Mouse (Mus musculus): ENCODE data around the gene Celsr3. TPM values are rescaled to one million over a fixed set of nuclear protein-coding genes. Genes with fewer than 3 reads are reported as not detected.
A peak's percentile ranks its signal among the peaks of the same experiment; 100 is the strongest.

Gene Celsr3
- polyA plus RNA-seq, 1 experiment from 2014 or later: 0.22 TPM

DNA sequence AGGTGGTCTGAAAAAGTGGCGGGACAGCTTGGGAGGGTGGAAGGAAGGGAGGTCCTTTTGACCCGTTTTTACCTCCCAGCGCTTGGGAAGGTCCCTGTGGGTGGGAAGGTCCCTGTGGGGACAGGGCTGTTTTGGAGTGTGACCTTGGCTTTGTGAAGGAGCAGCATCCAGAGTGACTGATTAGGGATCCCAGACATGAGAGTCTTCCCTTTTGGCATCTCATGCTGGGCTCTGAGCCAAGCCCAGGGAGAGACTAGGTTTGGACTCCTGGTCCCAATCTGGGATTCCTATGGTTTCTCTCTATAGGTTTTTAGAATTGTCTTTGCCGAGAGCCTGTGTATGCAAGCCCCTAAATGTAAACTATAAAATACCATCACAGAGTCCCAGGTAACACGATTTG, 15.6 kb upstream of the Celsr3 start:
- no peak for ATAC-seq (ENCODE audit: low read depth)
- Histone ChIP-seq H3K36me3 (ENCODE audit: control insufficient read depth, insufficient read depth) (peaks cover 14% of the 10 kb centered on the region), H3K27me3 (ENCODE audit: control insufficient read depth, insufficient read depth, low read depth, low read length) (no peaks in the 10 kb centered on the region), H3K4me2 (ENCODE audit: low read depth, low read length) (no peak overlapping the region), H3K9me3 (replicated peaks; ENCODE audit: control insufficient read depth, low read length) (no peaks in the 10 kb centered on the region), H3K27ac (ENCODE audit: low read length) (no peak overlapping the region), H3K4me3 (ENCODE audit: low read depth, low read length) (no peak overlapping the region), H3K9ac (ENCODE audit: low read depth, low read length) (no peak overlapping the region), H3K4me1 (ENCODE audit: control insufficient read depth, low read depth, low read length) (peaks cover 39% of the 10 kb centered on the region)
- 75% methylated on average over 5 of the region's 5 CpGs for whole genome bisulfite sequencing (ENCODE audit: insufficient replicate concordance)

DNA sequence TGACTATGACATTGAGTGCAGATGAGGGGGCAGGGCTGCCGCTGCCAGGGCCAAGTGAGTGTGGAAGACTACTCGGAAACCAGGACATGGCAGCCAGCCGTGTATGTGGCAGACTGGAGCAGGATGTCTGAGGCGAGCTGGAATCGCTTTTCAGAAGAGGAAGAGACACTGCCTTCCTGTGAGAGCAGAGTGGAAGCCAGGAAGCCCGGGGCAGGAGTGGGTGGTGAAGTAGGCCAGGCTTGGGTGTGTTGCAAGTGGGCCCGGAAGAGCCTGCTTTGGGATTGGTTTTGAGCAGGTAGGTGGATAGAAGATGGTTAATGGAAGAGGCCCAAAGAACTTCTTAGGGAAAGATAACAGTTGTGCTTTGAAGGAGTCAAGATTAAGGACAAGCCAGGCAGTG, 10.6 kb upstream of the Celsr3 start:
- Histone ChIP-seq H3K27me3 (ENCODE audit: control insufficient read depth, insufficient read depth, low read depth, low read length) (no peaks in the 10 kb centered on the region), H3K4me3 (ENCODE audit: low read depth, low read length) (no peak overlapping the region), H3K4me1 (ENCODE audit: control insufficient read depth, low read depth, low read length) (no peaks in the 10 kb centered on the region), H3K4me2 (ENCODE audit: low read depth, low read length) (no peak overlapping the region), H3K27ac (ENCODE audit: low read length) (no peak overlapping the region), H3K9me3 (replicated peaks; ENCODE audit: control insufficient read depth, low read length) (no peaks in the 10 kb centered on the region), H3K9ac (ENCODE audit: low read depth, low read length) (no peak overlapping the region), H3K36me3 (ENCODE audit: control insufficient read depth, insufficient read depth) (peaks cover 4% of the 10 kb centered on the region; the same call in 1 of the 2 replicates)
- ATAC-seq (ENCODE audit: low read depth): no peak
- 77% methylated on average over 7 of the region's 7 CpGs for WGBS (ENCODE audit: insufficient replicate concordance)

DNA sequence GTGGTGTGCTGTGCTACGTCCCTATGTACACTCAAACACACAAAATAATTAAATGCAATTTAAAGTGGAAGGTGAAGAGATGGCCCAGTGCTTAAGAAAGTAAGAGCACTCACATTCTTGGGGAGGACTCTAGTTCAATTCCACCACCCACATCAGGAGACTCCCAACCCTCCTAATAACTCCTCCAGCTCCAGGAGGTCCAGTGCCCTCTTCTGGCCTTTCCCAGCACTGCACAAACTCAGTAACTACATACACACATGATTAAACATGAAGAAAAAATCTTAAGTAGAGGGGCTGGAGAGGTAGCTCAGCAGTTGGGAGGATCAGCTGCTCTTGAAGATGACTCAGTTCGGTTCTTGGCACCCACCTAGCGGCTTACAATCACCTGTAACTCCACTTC, 6.6 kb upstream of the Celsr3 start:
- no peaks in the 10 kb centered on the region; the same call in 1 of the 2 replicates for H3K36me3 ChIP-seq (ENCODE audit: control insufficient read depth, insufficient read depth)
- H3K9me3 ChIP-seq (replicated peaks; ENCODE audit: control insufficient read depth, low read length): no peaks in the 10 kb centered on the region
- H3K4me1 ChIP-seq (ENCODE audit: control insufficient read depth, low read depth, low read length): no peaks in the 10 kb centered on the region
- ATAC-seq (ENCODE audit: low read depth): no peak
- no peak overlapping the region for H3K9ac ChIP-seq (ENCODE audit: low read depth, low read length)
- WGBS (ENCODE audit: insufficient replicate concordance): 43% methylated on average over 3 of the region's 3 CpGs
- no peak overlapping the region for H3K4me3 ChIP-seq (ENCODE audit: low read depth, low read length)
- no peak overlapping the region for H3K27ac ChIP-seq (ENCODE audit: low read length)
- H3K4me2 ChIP-seq (ENCODE audit: low read depth, low read length): no peak overlapping the region
- H3K27me3 ChIP-seq (ENCODE audit: control insufficient read depth, insufficient read depth, low read depth, low read length): peaks cover 18% of the 10 kb centered on the region

GRCm38 (mm10) chr9:108820077-108820476, 6.0 kb upstream of the Celsr3 start:
- WGBS (ENCODE audit: insufficient replicate concordance): 50% methylated on average over 5 of the region's 5 CpGs
- H3K4me3 ChIP-seq (ENCODE audit: low read depth, low read length): no peak overlapping the region
- peaks cover 24% of the 10 kb centered on the region for H3K27me3 ChIP-seq (ENCODE audit: control insufficient read depth, insufficient read depth, low read depth, low read length)

DNA sequence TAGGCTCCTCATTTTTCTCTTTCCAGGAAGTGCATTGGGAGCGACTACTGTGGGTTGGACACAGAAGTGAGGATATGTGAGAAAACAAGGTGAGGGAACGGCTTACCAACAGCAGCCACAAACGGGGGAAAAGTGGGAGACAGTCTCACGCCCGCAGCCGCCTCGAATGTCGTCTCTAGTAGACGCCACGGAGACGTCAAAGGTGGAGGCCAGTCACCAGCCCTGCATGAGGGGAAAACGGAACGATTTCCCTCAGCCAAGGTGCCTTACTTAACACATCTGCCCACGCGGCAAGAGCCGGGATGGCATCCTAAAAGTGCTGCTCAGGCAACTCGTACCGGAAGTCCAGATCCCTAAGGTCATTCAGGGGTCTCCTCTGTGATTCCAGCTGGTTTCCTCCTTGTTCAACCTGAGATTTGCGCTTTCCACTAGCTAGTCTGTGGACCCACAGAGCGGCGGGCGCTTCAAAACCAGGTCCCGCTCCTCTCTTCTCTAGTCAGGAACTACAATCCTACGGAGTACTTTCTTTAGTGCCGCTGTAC, 1.9 kb upstream of the Celsr3 start:
- peaks cover 65% of the 10 kb centered on the region for H3K27me3 ChIP-seq (ENCODE audit: control insufficient read depth, insufficient read depth, low read depth, low read length)
- H3K4me2 ChIP-seq (ENCODE audit: low read depth, low read length): no peak overlapping the region

More at GRCm38 (mm10) chr9:108820077-108820476, 6.0 kb upstream of the Celsr3 start:
- no peaks in the 10 kb centered on the region; the same call in 1 of the 2 replicates for H3K9me3 ChIP-seq (replicated peaks; ENCODE audit: control insufficient read depth, low read length)
- H3K4me1 ChIP-seq (ENCODE audit: control insufficient read depth, low read depth, low read length): no peaks in the 10 kb centered on the region
- no peak overlapping the region for H3K4me2 ChIP-seq (ENCODE audit: low read depth, low read length)
- H3K9ac ChIP-seq (ENCODE audit: low read depth, low read length): no peak overlapping the region
- ATAC-seq (ENCODE audit: low read depth): no peak
- H3K27ac ChIP-seq (ENCODE audit: low read length): no peak overlapping the region
- H3K36me3 ChIP-seq (ENCODE audit: control insufficient read depth, insufficient read depth): no peaks in the 10 kb centered on the region

DNA sequence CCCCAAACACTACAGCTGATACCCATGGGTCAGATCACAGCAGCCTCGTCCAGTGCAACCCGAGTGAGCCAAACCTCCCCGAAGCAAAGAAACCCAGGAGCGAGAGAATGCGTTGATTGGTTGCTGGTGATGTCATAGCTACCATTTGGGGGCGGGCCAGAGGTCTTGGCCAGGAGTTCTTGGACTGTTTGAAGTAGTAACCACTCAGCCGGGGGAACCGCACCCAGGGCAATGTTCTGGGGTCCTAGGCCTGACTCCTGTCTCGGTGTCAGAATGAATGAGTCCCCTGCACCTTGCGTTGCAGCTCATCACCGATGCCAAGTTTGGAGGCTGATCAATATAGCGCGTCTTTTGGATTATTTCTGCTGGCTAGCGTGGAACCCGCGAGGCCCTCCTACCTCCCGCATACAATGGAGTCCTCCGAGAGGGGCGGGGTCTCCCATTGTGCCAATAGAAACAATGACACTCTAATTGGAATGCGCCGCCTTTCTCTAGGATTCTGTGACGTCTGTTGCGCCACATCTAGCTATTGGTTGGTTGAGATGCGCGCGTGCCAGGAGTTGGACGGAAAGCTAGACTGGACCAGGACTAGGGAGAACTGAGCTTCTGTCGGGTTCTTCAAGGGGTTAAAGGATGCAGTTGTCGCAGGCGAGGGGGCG, 1.2 kb upstream of the Celsr3 start:
- WGBS (ENCODE audit: insufficient replicate concordance): 4% methylated on average over 31 of the region's 31 CpGs
- Histone ChIP-seq H3K4me1 (ENCODE audit: control insufficient read depth, low read depth, low read length) (peaks cover 9% of the 10 kb centered on the region), H3K4me2 (ENCODE audit: low read depth, low read length) (no peak overlapping the region), H3K9ac (ENCODE audit: low read depth, low read length) (no peak overlapping the region), H3K27ac (ENCODE audit: low read length) (no peak overlapping the region), H3K36me3 (ENCODE audit: control insufficient read depth, insufficient read depth) (no peaks in the 10 kb centered on the region), H3K27me3 (ENCODE audit: control insufficient read depth, insufficient read depth, low read depth, low read length) (peaks cover 72% of the 10 kb centered on the region), H3K9me3 (replicated peaks; ENCODE audit: control insufficient read depth, low read length) (no peaks in the 10 kb centered on the region; the same call in 1 of the 2 replicates), H3K4me3 (ENCODE audit: low read depth, low read length) (no peak overlapping the region)
- no peak for ATAC-seq (ENCODE audit: low read depth)

More for the DNA sequence above, 1.9 kb upstream of the Celsr3 start:
- Histone ChIP-seq H3K9me3 (replicated peaks; ENCODE audit: control insufficient read depth, low read length) (no peaks in the 10 kb centered on the region; the same call in 1 of the 2 replicates), H3K36me3 (ENCODE audit: control insufficient read depth, insufficient read depth) (no peaks in the 10 kb centered on the region), H3K9ac (ENCODE audit: low read depth, low read length) (no peak overlapping the region), H3K4me1 (ENCODE audit: control insufficient read depth, low read depth, low read length) (peaks cover 9% of the 10 kb centered on the region), H3K27ac (ENCODE audit: low read length) (no peak overlapping the region), H3K4me3 (ENCODE audit: low read depth, low read length) (no peak overlapping the region)
- ATAC-seq (ENCODE audit: low read depth): no peak
- WGBS (ENCODE audit: insufficient replicate concordance): 5% methylated on average over 25 of the region's 25 CpGs

GRCm38 (mm10) chr9:108826700-108827340, 700 bp downstream of the Celsr3 start:
- Histone ChIP-seq H3K4me1 (ENCODE audit: control insufficient read depth, low read depth, low read length) (peaks cover 16% of the 10 kb centered on the region), H3K27me3 (ENCODE audit: control insufficient read depth, insufficient read depth, low read depth, low read length) (peaks cover 87% of the 10 kb centered on the region), H3K27ac (ENCODE audit: low read length) (no peak overlapping the region), H3K36me3 (ENCODE audit: control insufficient read depth, insufficient read depth) (no peaks in the 10 kb centered on the region), H3K4me3 (ENCODE audit: low read depth, low read length) (peak overlapping the region; percentile 46), H3K9me3 (replicated peaks; ENCODE audit: control insufficient read depth, low read length) (no peaks in the 10 kb centered on the region; the same call in 1 of the 2 replicates), H3K4me2 (ENCODE audit: low read depth, low read length) (peak overlapping the region; percentile 72), H3K9ac (ENCODE audit: low read depth, low read length) (no peak overlapping the region)
- peak; percentile 61 for ATAC-seq (ENCODE audit: low read depth)
- WGBS (ENCODE audit: insufficient replicate concordance): 2% methylated on average over 39 of the region's 39 CpGs

GRCm38 (mm10) chr9:108827454-108827853, 1.3 kb downstream of the Celsr3 start:
- Histone ChIP-seq H3K9ac (ENCODE audit: low read depth, low read length) (no peak overlapping the region), H3K27me3 (ENCODE audit: control insufficient read depth, insufficient read depth, low read depth, low read length) (peaks cover 93% of the 10 kb centered on the region), H3K9me3 (replicated peaks; ENCODE audit: control insufficient read depth, low read length) (no peaks in the 10 kb centered on the region; the same call in 1 of the 2 replicates), H3K27ac (ENCODE audit: low read length) (no peak overlapping the region), H3K36me3 (ENCODE audit: control insufficient read depth, insufficient read depth) (no peaks in the 10 kb centered on the region), H3K4me2 (ENCODE audit: low read depth, low read length) (peak overlapping the region; percentile 72), H3K4me3 (ENCODE audit: low read depth, low read length) (peak overlapping the region; percentile 46), H3K4me1 (ENCODE audit: control insufficient read depth, low read depth, low read length) (peaks cover 21% of the 10 kb centered on the region)
- no peak for ATAC-seq (ENCODE audit: low read depth)
- 7% methylated on average over 34 of the region's 34 CpGs for WGBS (ENCODE audit: insufficient replicate concordance)

GRCm38 (mm10) chr9:108827906-108828305, 1.8 kb downstream of the Celsr3 start:
- H3K27ac ChIP-seq (ENCODE audit: low read length): no peak overlapping the region
- H3K27me3 ChIP-seq (ENCODE audit: control insufficient read depth, insufficient read depth, low read depth, low read length): peaks cover 96% of the 10 kb centered on the region
- H3K4me2 ChIP-seq (ENCODE audit: low read depth, low read length): no peak overlapping the region
- H3K9me3 ChIP-seq (replicated peaks; ENCODE audit: control insufficient read depth, low read length): no peaks in the 10 kb centered on the region; the same call in 1 of the 2 replicates
- no peaks in the 10 kb centered on the region for H3K36me3 ChIP-seq (ENCODE audit: control insufficient read depth, insufficient read depth)
- ATAC-seq (ENCODE audit: low read depth): no peak
- WGBS (ENCODE audit: insufficient replicate concordance): 50% methylated on average over 18 of the region's 18 CpGs
- H3K4me3 ChIP-seq (ENCODE audit: low read depth, low read length): peak overlapping the region; percentile 46
- H3K9ac ChIP-seq (ENCODE audit: low read depth, low read length): no peak overlapping the region
- H3K4me1 ChIP-seq (ENCODE audit: control insufficient read depth, low read depth, low read length): peaks cover 25% of the 10 kb centered on the region

Data from liver, embryonic 16.5 days (tissue).